Mouse (Mus musculus) adrenal gland (tissue): ENCODE measurements around the gene Tnfrsf13b.
"Not testable (repeated sequence)": the region's sequence is repeated elsewhere in the genome, so short reads cannot be mapped to it uniquely, and the experiment has no call there.

Source experiments
- intact Hi-C: fragments of 180-260 bp; cut with DNase I; formaldehyde crosslinking; loops from one replicate; pipeline ENCODE4 v1.15.1; 2025

Tnfrsf13b gene

GRCm38 (mm10) chr11:61123886-61124285, 2.7 kb upstream of the Tnfrsf13b start:
- intact Hi-C loops = loop anchor here (10.0 kb wide), 1 partner anchor 491 kb away; no protein-coding TSS in a partner anchor

GRCm38 (mm10) chr11:61125970-61126369, 585 bp upstream of the Tnfrsf13b start:
- intact Hi-C loops = loop anchor here (10.0 kb wide), 1 partner anchor 489 kb away; no protein-coding TSS in a partner anchor

- intact Hi-C loops = loop anchor here (10.0 kb wide), 1 partner anchor 487 kb away; no protein-coding TSS in a partner anchor
These were observed 983 bp downstream of the Tnfrsf13b start for GRCm38 (mm10) chr11:61127421-61128055.

GRCm38 (mm10) chr11:61129305-61129704, 2.8 kb downstream of the Tnfrsf13b start:
- intact Hi-C loops = loop anchor here (10.0 kb wide), 1 partner anchor 485 kb away; no protein-coding TSS in a partner anchor

- intact Hi-C loops = not testable (repeated sequence)
These were observed 4.1 kb downstream of the Tnfrsf13b start for GRCm38 (mm10) chr11:61130646-61131045.

- intact Hi-C loops = no loop called here
These were observed 6.4 kb downstream of the Tnfrsf13b start for GRCm38 (mm10) chr11:61132943-61133342.

GRCm38 (mm10) chr11:61141693-61142092, 15.1 kb downstream of the Tnfrsf13b start:
- intact Hi-C loops = loop anchor here (5.0 kb wide), 1 partner anchor 34 kb away; no protein-coding TSS in a partner anchor

- intact Hi-C loops = loop anchor here (5.0 kb wide), 1 partner anchor 35 kb away; no protein-coding TSS in a partner anchor
These were observed 15.7 kb downstream of the Tnfrsf13b start for GRCm38 (mm10) chr11:61142262-61142661.

- intact Hi-C loops = loop anchor here (5.0 kb wide), 1 partner anchor 36 kb away; no protein-coding TSS in a partner anchor
These were observed 16.5 kb downstream of the Tnfrsf13b start for GRCm38 (mm10) chr11:61142941-61143530.

GRCm38 (mm10) chr11:61143564-61144469, 17.3 kb downstream of the Tnfrsf13b start:
- intact Hi-C loops = loop anchor here (5.0 kb wide), 1 partner anchor 37 kb away; no protein-coding TSS in a partner anchor

- intact Hi-C loops = no loop called here
These were observed 19.0 kb downstream of the Tnfrsf13b start for GRCm38 (mm10) chr11:61145551-61145950.

- intact Hi-C loops = no loop called here
These were observed 20.2 kb downstream of the Tnfrsf13b start for GRCm38 (mm10) chr11:61146645-61147299.

- intact Hi-C loops = no loop called here
These were observed 20.7 kb downstream of the Tnfrsf13b start for GRCm38 (mm10) chr11:61147300-61147683.

GRCm38 (mm10) chr11:61150233-61151001, 23.9 kb downstream of the Tnfrsf13b start:
- intact Hi-C loops = no loop called here

GRCm38 (mm10) chr11:61155727-61156126, 29.2 kb downstream of the Tnfrsf13b start:
- intact Hi-C loops = no loop called here

- intact Hi-C loops = no loop called here
These were observed 31.6 kb downstream of the Tnfrsf13b start for GRCm38 (mm10) chr11:61158141-61158540.

GRCm38 (mm10) chr11:61159796-61160732, 33.5 kb downstream of the Tnfrsf13b start:
- intact Hi-C loops = no loop called here

- intact Hi-C loops = no loop called here
These were observed 34.6 kb downstream of the Tnfrsf13b start for GRCm38 (mm10) chr11:61161121-61161520.

GRCm38 (mm10) chr11:61162776-61163175, 36.2 kb downstream of the Tnfrsf13b start:
- intact Hi-C loops = no loop called here
